Comparison of ENCODE assay signal across 17 mouse cellular contexts in genomic region chr17:32424034-32424433, GRCm38 (mm10). TPM values are rescaled to one million over a fixed set of nuclear protein-coding genes. Genes with fewer than 3 reads are reported as not detected.
DNase-seq lines count a peak whose midpoint lies in the region; ATAC-seq and TF ChIP-seq lines count a peak whose summit lies in the region.
"Had no signal": no experiment of that assay in that cellular context is flagged by ENCODE, and none has a peak within 500 bp of the region (broad histone marks: within the 10 kb centered on the region; RNA-seq: fewer than 3 reads in every experiment).

Gene Pglyrp2 (minus strand): TSS chr17:32424167.

- no peak for TF ChIP-seq CTCF in bone marrow, adult 2 months (IDR thresholded peaks at IDR 0.05; ENCODE audit: control insufficient read depth, insufficient read depth, low read length)

- ATAC-seq in neutrophil, adult 5-6 weeks (ENCODE audit: extremely low read depth, insufficient number of reproducible peaks, low FRiP score, poor library complexity, severe bottlenecking): peak; percentile 77
- ATAC-seq in midbrain, embryonic 11.5 days (ENCODE audit: low FRiP score): no peak
- ATAC-seq: Patski had no signal

- peak within 1 kb of the TSS; percentile 18 for H3K4me3 ChIP-seq in bone marrow, adult 2 months (replicated peaks; ENCODE audit: control insufficient read depth, low read depth, low read length)
- no peak within 1 kb of the TSS for H3K4me3 ChIP-seq in midbrain, embryonic 11.5 days (ENCODE audit: low read depth, low read length)
- H3K4me3 ChIP-seq: heart, adult 2 months had no signal

- no peaks in the 10 kb centered on the region for H3K36me3 ChIP-seq in midbrain, embryonic 11.5 days (ENCODE audit: control insufficient read depth, insufficient read depth, low read length)

- H3K4me1 ChIP-seq in bone marrow, adult 2 months (ENCODE audit: control insufficient read depth, insufficient read depth, low read length): peaks cover 2% of the 10 kb centered on the region; the same call in 1 of the 2 replicates
- H3K4me1 ChIP-seq in midbrain, embryonic 11.5 days (ENCODE audit: control insufficient read depth, insufficient read depth, low read length): no peaks in the 10 kb centered on the region

- WGBS in bone marrow, adult 2 months: 6% methylated on average over 2 of the region's 2 CpGs
- WGBS in midbrain, embryonic 11.5 days: 87% methylated on average over 2 of the region's 2 CpGs

- no peak for DNase-seq in adrenal gland, postnatal 10 days
- DNase-seq in adrenal gland, adult (ENCODE audit: inconsistent age in 2 of 2, low spot score in 1 of 2): no peak
- peak; percentile 86 for DNase-seq in 416B (ENCODE audit: low read depth)
- DNase-seq in kidney, postnatal 25 days: no peak
- no peak for DNase-seq in kidney, postnatal 36 days
- DNase-seq in midbrain, embryonic 11.5 days (ENCODE audit: low spot score, missing footprints): no peak
- DNase-seq: adrenal gland, postnatal 25 days; cerebellum, adult 11 months; kidney, adult 9 months; left cerebral cortex, postnatal 4 days had no signal

- H3K4me2 ChIP-seq in midbrain, embryonic 11.5 days: no peak within 1 kb of the TSS

- H3K9ac ChIP-seq in midbrain, embryonic 11.5 days (ENCODE audit: low read length): no peak within 1 kb of the TSS

- no peaks in the 10 kb centered on the region for H3K9me3 ChIP-seq in midbrain, embryonic 11.5 days (ENCODE audit: control insufficient read depth, low read length)

- TF ChIP-seq POLR2A in bone marrow, adult 2 months (IDR thresholded peaks at IDR 0.05; ENCODE audit: borderline replicate concordance, control insufficient read depth, low read depth, low read length): no peak

- H3K27me3 ChIP-seq in midbrain, embryonic 11.5 days (ENCODE audit: control insufficient read depth, insufficient read depth, low read length): no peaks in the 10 kb centered on the region

- H3K27ac ChIP-seq in bone marrow, adult 2 months (ENCODE audit: control insufficient read depth, insufficient read depth, low read depth, low read length, poor library complexity): no peak within 1 kb of the TSS
- H3K27ac ChIP-seq in midbrain, embryonic 11.5 days (ENCODE audit: low read depth, low read length): no peak within 1 kb of the TSS
- H3K27ac ChIP-seq: heart, adult 2 months had no signal

RNA-seq across cellular contexts. Expression of gene Pglyrp2, which starts in this region (rescaled TPM):
- 10 to 100 TPM; 13.5 to 36.1 TPM for total RNA-seq in adrenal gland, postnatal 10 days (2021)
- polyA plus RNA-seq in bone marrow, adult 2 months (2011; ENCODE audit: insufficient read depth, insufficient read length, low replicate concordance, missing spikeins): 0.95 and 3.4 TPM in 2 replicates
- 8.3 and 8.8 TPM in 2 replicates for total RNA-seq in neutrophil, adult 5-6 weeks (2017)
- not detected in 2 replicates for polyA plus RNA-seq in midbrain, embryonic 11.5 days (2014; fragmentation: Nextera tagmentation; extraction: Ambion mirVana)
- total RNA-seq: layer of hippocampus, postnatal 10 days; left cerebral cortex, postnatal 4 days had no signal
- polyA plus RNA-seq: hindbrain, embryonic 11.5 days; lung, embryonic 16.5 days; Patski had no signal
